Mouse (Mus musculus): ENCODE measurements around the gene Dapl1.

The Dapl1 gene

GRCm38 (mm10) chr2:59465671-59466070 is 18.8 kb upstream of the Dapl1 start:
- Histone ChIP-seq H3K27me3 (ENCODE audit: control insufficient read depth, insufficient read depth, low read length, poor library complexity, severe bottlenecking) (no peaks in the 10 kb centered on the region), H3K36me3 (ENCODE audit: control insufficient read depth, insufficient read depth, low read length, poor library complexity, severe bottlenecking) (no peaks in the 10 kb centered on the region)
- no peak for DNase-seq (ENCODE audit: low read depth, low spot score)

- no peak for DNase-seq (ENCODE audit: low read depth, low spot score)
- no peaks in the 10 kb centered on the region for H3K36me3 ChIP-seq (ENCODE audit: control insufficient read depth, insufficient read depth, low read length, poor library complexity, severe bottlenecking)
- no peaks in the 10 kb centered on the region for H3K27me3 ChIP-seq (ENCODE audit: control insufficient read depth, insufficient read depth, low read length, poor library complexity, severe bottlenecking)
Observed at GRCm38 (mm10) chr2:59466358-59466757, 18.1 kb upstream of the Dapl1 start.

- Histone ChIP-seq H3K36me3 (ENCODE audit: control insufficient read depth, insufficient read depth, low read length, poor library complexity, severe bottlenecking) (no peaks in the 10 kb centered on the region), H3K27me3 (ENCODE audit: control insufficient read depth, insufficient read depth, low read length, poor library complexity, severe bottlenecking) (no peaks in the 10 kb centered on the region)
- no peak for DNase-seq (ENCODE audit: low read depth, low spot score)
Observed at GRCm38 (mm10) chr2:59467085-59467484, 17.4 kb upstream of the Dapl1 start.

- H3K36me3 ChIP-seq (ENCODE audit: control insufficient read depth, insufficient read depth, low read length, poor library complexity, severe bottlenecking) = no peaks in the 10 kb centered on the region
- no peaks in the 10 kb centered on the region for H3K27me3 ChIP-seq (ENCODE audit: control insufficient read depth, insufficient read depth, low read length, poor library complexity, severe bottlenecking)
- DNase-seq (ENCODE audit: low read depth, low spot score) = no peak
Observed at GRCm38 (mm10) chr2:59467976-59468375, 16.5 kb upstream of the Dapl1 start.

GRCm38 (mm10) chr2:59469590-59470245 is 14.7 kb upstream of the Dapl1 start:
- Histone ChIP-seq H3K27me3 (ENCODE audit: control insufficient read depth, insufficient read depth, low read length, poor library complexity, severe bottlenecking) (no peaks in the 10 kb centered on the region), H3K36me3 (ENCODE audit: control insufficient read depth, insufficient read depth, low read length, poor library complexity, severe bottlenecking) (no peaks in the 10 kb centered on the region)
- DNase-seq (ENCODE audit: low read depth, low spot score) = no peak

GRCm38 (mm10) chr2:59470326-59471031 is 14.0 kb upstream of the Dapl1 start:
- no peak for DNase-seq (ENCODE audit: low read depth, low spot score)
- no peaks in the 10 kb centered on the region for H3K36me3 ChIP-seq (ENCODE audit: control insufficient read depth, insufficient read depth, low read length, poor library complexity, severe bottlenecking)
- no peaks in the 10 kb centered on the region for H3K27me3 ChIP-seq (ENCODE audit: control insufficient read depth, insufficient read depth, low read length, poor library complexity, severe bottlenecking)

- no peaks in the 10 kb centered on the region for H3K27me3 ChIP-seq (ENCODE audit: control insufficient read depth, insufficient read depth, low read length, poor library complexity, severe bottlenecking)
- no peaks in the 10 kb centered on the region for H3K36me3 ChIP-seq (ENCODE audit: control insufficient read depth, insufficient read depth, low read length, poor library complexity, severe bottlenecking)
- DNase-seq (ENCODE audit: low read depth, low spot score) = no peak
Observed at GRCm38 (mm10) chr2:59471051-59471948, 13.2 kb upstream of the Dapl1 start.

- DNase-seq (ENCODE audit: low read depth, low spot score) = no peak
- Histone ChIP-seq H3K36me3 (ENCODE audit: control insufficient read depth, insufficient read depth, low read length, poor library complexity, severe bottlenecking) (no peaks in the 10 kb centered on the region), H3K27me3 (ENCODE audit: control insufficient read depth, insufficient read depth, low read length, poor library complexity, severe bottlenecking) (no peaks in the 10 kb centered on the region)
Observed at GRCm38 (mm10) chr2:59474336-59474735, 10.1 kb upstream of the Dapl1 start.

- H3K27me3 ChIP-seq (ENCODE audit: control insufficient read depth, insufficient read depth, low read length, poor library complexity, severe bottlenecking) = no peaks in the 10 kb centered on the region; the same call in 1 of the 2 replicates
- no peaks in the 10 kb centered on the region for H3K36me3 ChIP-seq (ENCODE audit: control insufficient read depth, insufficient read depth, low read length, poor library complexity, severe bottlenecking)
- no peak for DNase-seq (ENCODE audit: low read depth, low spot score)
Observed at GRCm38 (mm10) chr2:59485080-59485479, 627 bp downstream of the Dapl1 start.

- no peak for DNase-seq (ENCODE audit: low read depth, low spot score)
- Histone ChIP-seq H3K27me3 (ENCODE audit: control insufficient read depth, insufficient read depth, low read length, poor library complexity, severe bottlenecking) (no peaks in the 10 kb centered on the region; the same call in 1 of the 2 replicates), H3K36me3 (ENCODE audit: control insufficient read depth, insufficient read depth, low read length, poor library complexity, severe bottlenecking) (no peaks in the 10 kb centered on the region)
Observed at GRCm38 (mm10) chr2:59485657-59486056, 1.2 kb downstream of the Dapl1 start.

GRCm38 (mm10) chr2:59486196-59486845 is 1.9 kb downstream of the Dapl1 start:
- Histone ChIP-seq H3K27me3 (ENCODE audit: control insufficient read depth, insufficient read depth, low read length, poor library complexity, severe bottlenecking) (no peaks in the 10 kb centered on the region; the same call in 1 of the 2 replicates), H3K36me3 (ENCODE audit: control insufficient read depth, insufficient read depth, low read length, poor library complexity, severe bottlenecking) (no peaks in the 10 kb centered on the region)
- DNase-seq (ENCODE audit: low read depth, low spot score) = no peak

GRCm38 (mm10) chr2:59488235-59488634 is 3.8 kb downstream of the Dapl1 start:
- no peak for DNase-seq (ENCODE audit: low read depth, low spot score)
- Histone ChIP-seq H3K27me3 (ENCODE audit: control insufficient read depth, insufficient read depth, low read length, poor library complexity, severe bottlenecking) (no peaks in the 10 kb centered on the region), H3K36me3 (ENCODE audit: control insufficient read depth, insufficient read depth, low read length, poor library complexity, severe bottlenecking) (no peaks in the 10 kb centered on the region)

GRCm38 (mm10) chr2:59490353-59490752 is 5.9 kb downstream of the Dapl1 start:
- Histone ChIP-seq H3K36me3 (ENCODE audit: control insufficient read depth, insufficient read depth, low read length, poor library complexity, severe bottlenecking) (no peaks in the 10 kb centered on the region), H3K27me3 (ENCODE audit: control insufficient read depth, insufficient read depth, low read length, poor library complexity, severe bottlenecking) (no peaks in the 10 kb centered on the region)
- no peak for DNase-seq (ENCODE audit: low read depth, low spot score)

- Histone ChIP-seq H3K27me3 (ENCODE audit: control insufficient read depth, insufficient read depth, low read length, poor library complexity, severe bottlenecking) (no peaks in the 10 kb centered on the region), H3K36me3 (ENCODE audit: control insufficient read depth, insufficient read depth, low read length, poor library complexity, severe bottlenecking) (no peaks in the 10 kb centered on the region)
- no peak for DNase-seq (ENCODE audit: low read depth, low spot score)
Observed at GRCm38 (mm10) chr2:59493445-59494085, 9.1 kb downstream of the Dapl1 start.

All from splenic B cell, adult 2 months (primary cell).